ENCODE assay signal across 27 mouse cellular contexts in genomic region chr10:116915286-116915685, GRCm38 (mm10). TPM values are rescaled to one million over a fixed set of nuclear protein-coding genes. Genes with fewer than 3 reads are reported as not detected.
"Had no signal": no experiment of that assay in that cellular context is flagged by ENCODE, and none has a peak within 500 bp of the region (broad histone marks: within the 10 kb centered on the region; RNA-seq: fewer than 3 reads in every experiment).

No protein-coding gene starts in this region.

- H3K27ac ChIP-seq: kidney, embryonic 15.5 days; left cerebral cortex, adult 2 months; limb, embryonic 10.5 days; limb, embryonic 13.5 days; liver, embryonic 12.5 days; liver, embryonic 15.5 days; lung, embryonic 15.5 days; midbrain, embryonic 10.5 days; midbrain, embryonic 13.5 days; stomach, embryonic 15.5 days had no signal

- H3K9ac ChIP-seq: kidney, embryonic 15.5 days; limb, embryonic 13.5 days; liver, embryonic 12.5 days; liver, embryonic 15.5 days; lung, embryonic 15.5 days; midbrain, embryonic 13.5 days; stomach, embryonic 15.5 days had no signal

- H3K27me3 ChIP-seq: kidney, embryonic 15.5 days; limb, embryonic 13.5 days; liver, embryonic 12.5 days; liver, embryonic 15.5 days; lung, embryonic 15.5 days; megakaryocyte, embryonic 14.5 days; midbrain, embryonic 13.5 days; stomach, embryonic 15.5 days had no signal

- H3K4me2 ChIP-seq: kidney, embryonic 15.5 days; limb, embryonic 13.5 days; liver, embryonic 12.5 days; liver, embryonic 15.5 days; lung, embryonic 15.5 days; midbrain, embryonic 13.5 days; stomach, embryonic 15.5 days had no signal

- H3K4me1 ChIP-seq: kidney, embryonic 15.5 days; limb, embryonic 13.5 days; lung, embryonic 15.5 days; midbrain, embryonic 10.5 days; midbrain, embryonic 13.5 days; stomach, embryonic 15.5 days had no signal

- DNase-seq: kidney, adult 8-10 months; kidney, postnatal 10 days; kidney, postnatal 36 days; layer of hippocampus, postnatal 36 days; liver; lung, postnatal 36 days; thymus, postnatal 36 days had no signal

- ATAC-seq: liver, embryonic 12.5 days; midbrain, embryonic 13.5 days; midbrain, embryonic 16.5 days had no signal

- H3K9me3 ChIP-seq: kidney, embryonic 15.5 days; limb, embryonic 10.5 days; limb, embryonic 13.5 days; liver, embryonic 12.5 days; liver, embryonic 15.5 days; lung, embryonic 15.5 days; megakaryocyte, embryonic 14.5 days; midbrain, embryonic 10.5 days; midbrain, embryonic 13.5 days; stomach, embryonic 15.5 days had no signal

- H3K4me3 ChIP-seq: kidney, embryonic 15.5 days; left cerebral cortex, adult 2 months; limb, embryonic 10.5 days; limb, embryonic 13.5 days; liver, embryonic 12.5 days; liver, embryonic 15.5 days; lung, embryonic 15.5 days; megakaryocyte, embryonic 14.5 days; midbrain, embryonic 10.5 days; midbrain, embryonic 13.5 days; myocyte; stomach, embryonic 15.5 days had no signal

RNA-seq across cellular contexts. Expression of gene Myrfl, which starts 18.6 kb away (rescaled TPM):
- total RNA-seq: monocyte, adult 5-6 weeks had no signal
- polyA plus RNA-seq: liver, embryonic 15.5 days had no signal

RNA-seq across cellular contexts. Expression of gene Gm10271, which starts 57.1 kb away (rescaled TPM):
- total RNA-seq: layer of hippocampus, adult 8-10 months; layer of hippocampus, postnatal 10 days; layer of hippocampus, postnatal 36 days; left cerebral cortex, adult 2 months; left cerebral cortex, postnatal 10 days; monocyte, adult 5-6 weeks had no signal
- polyA plus RNA-seq: kidney, embryonic 15.5 days; limb, embryonic 10.5 days; limb, embryonic 13.5 days; liver, embryonic 12.5 days; liver, embryonic 15.5 days; lung, embryonic 15.5 days; midbrain, embryonic 10.5 days; midbrain, embryonic 13.5 days; midbrain, embryonic 16.5 days; myocyte; neural tube, embryonic 11.5 days; neural tube, embryonic 14.5 days; small intestine, adult 2 months; stomach, embryonic 15.5 days had no signal
